Mouse (Mus musculus) left cerebral cortex, adult 2 months (tissue): Measurements from ENCODE around the gene Rps27rt. TPM values are rescaled to one million over a fixed set of nuclear protein-coding genes. Genes with fewer than 3 reads are reported as not detected.

ENCODE experiments used
- DNase-seq, 2 experiments: peaks; one replicate each; pipeline ENCODE4 v3.0.0; 2021 to 2022; ENCODE audit warnings: low spot score in 2 of 2, mixed read lengths in 1 of 2; ENCODE audit errors: extremely low spot score in 1 of 2
- H3K27ac ChIP-seq: fragments of 200-600 bp; 2 replicates; pipeline ENCODE4 v1.8.1; 2022
- H3K4me3 ChIP-seq: fragments of 200-600 bp; 2 replicates; pipeline ENCODE4 v1.8.1; 2022
- CTCF ChIP-seq: fragments of 200-600 bp; IDR thresholded peaks from 2 replicates; pipeline ENCODE4 v1.8.1; 2022; ENCODE audit warnings: antibody characterized with exemption, mild to moderate bottlenecking, moderate library complexity
- intact Hi-C: fragments of 180-260 bp; cut with DNase I; formaldehyde crosslinking; loops from one replicate; pipeline ENCODE4 v1.15.1; 2025
- total RNA-seq, 2 experiments: library from RNA; stranded (reverse); gene quantifications; 2 replicates each; pipeline ENCODE4 v1.2.3; 2021

Rps27rt gene
- total RNA-seq, 2 experiments from 2014 or later = 14.7 to 28.5 TPM

- Histone ChIP-seq H3K4me3 (no peak overlapping the region), H3K27ac (no peak overlapping the region)
- DNase-seq = no peak
- intact Hi-C loops = no loop called here
- no peak for TF ChIP-seq CTCF
Measured at GRCm38 (mm10) chr9:114999771-115000146, 17.2 kb upstream of the Rps27rt start.

- no peak overlapping the region for H3K4me3 ChIP-seq
- H3K27ac ChIP-seq = no peak overlapping the region
- intact Hi-C loops = no loop called here
- no peak for DNase-seq
- no peak for TF ChIP-seq CTCF
Measured at GRCm38 (mm10) chr9:114999010-114999770, 16.7 kb upstream of the Rps27rt start.

GRCm38 (mm10) chr9:114996489-114996888, 13.9 kb upstream of the Rps27rt start:
- Histone ChIP-seq H3K27ac (no peak overlapping the region), H3K4me3 (no peak overlapping the region)
- intact Hi-C loops = no loop called here
- DNase-seq = no peak
- no peak for TF ChIP-seq CTCF

- intact Hi-C loops = no loop called here
- no peak for DNase-seq
- no peak overlapping the region for H3K27ac ChIP-seq
- no peak for TF ChIP-seq CTCF
- H3K4me3 ChIP-seq = no peak overlapping the region
Measured at GRCm38 (mm10) chr9:114995716-114996115, 13.2 kb upstream of the Rps27rt start.

- intact Hi-C loops = no loop called here
- DNase-seq = no peak
- no peak overlapping the region for H3K4me3 ChIP-seq
- no peak overlapping the region for H3K27ac ChIP-seq
- no peak for TF ChIP-seq CTCF
Measured at GRCm38 (mm10) chr9:114995250-114995649, 12.7 kb upstream of the Rps27rt start.

GRCm38 (mm10) chr9:114992528-114992927, 10.0 kb upstream of the Rps27rt start:
- no peak for DNase-seq

GRCm38 (mm10) chr9:114990421-114990820, 7.9 kb upstream of the Rps27rt start:
- no peak for TF ChIP-seq CTCF
- no peak for DNase-seq
- intact Hi-C loops = no loop called here
- H3K27ac ChIP-seq = no peak overlapping the region
- H3K4me3 ChIP-seq = no peak overlapping the region

More at GRCm38 (mm10) chr9:114992528-114992927, 10.0 kb upstream of the Rps27rt start:
- Histone ChIP-seq H3K4me3 (no peak overlapping the region), H3K27ac (no peak overlapping the region)
- TF ChIP-seq CTCF = no peak
- intact Hi-C loops = no loop called here

- DNase-seq = peak in 1 of 2 experiments; percentile 26
- intact Hi-C loops = no loop called here
- TF ChIP-seq CTCF = no peak
- Histone ChIP-seq H3K4me3 (no peak overlapping the region), H3K27ac (peak overlapping the region; percentile 41)
Measured at GRCm38 (mm10) chr9:114988610-114989327, 6.2 kb upstream of the Rps27rt start.

GRCm38 (mm10) chr9:114988029-114988428, 5.5 kb upstream of the Rps27rt start:
- H3K27ac ChIP-seq = no peak overlapping the region
- TF ChIP-seq CTCF = no peak
- DNase-seq = no peak
- H3K4me3 ChIP-seq = no peak overlapping the region
- intact Hi-C loops = no loop called here

GRCm38 (mm10) chr9:114986361-114986760, 3.8 kb upstream of the Rps27rt start:
- intact Hi-C loops = no loop called here
- no peak overlapping the region for H3K4me3 ChIP-seq
- H3K27ac ChIP-seq = no peak overlapping the region
- no peak for DNase-seq
- TF ChIP-seq CTCF = no peak

GRCm38 (mm10) chr9:114985741-114986140, 3.2 kb upstream of the Rps27rt start:
- no peak overlapping the region for H3K27ac ChIP-seq
- TF ChIP-seq CTCF = no peak
- intact Hi-C loops = no loop called here
- no peak overlapping the region for H3K4me3 ChIP-seq
- no peak for DNase-seq

GRCm38 (mm10) chr9:114979969-114980368, 2.6 kb downstream of the Rps27rt start:
- DNase-seq = no peak
- H3K4me3 ChIP-seq = peak overlapping the region; percentile 55
- H3K27ac ChIP-seq = no peak overlapping the region; the same call in 1 of the 2 replicates
- intact Hi-C loops = loop anchor here (5.0 kb wide), 4 partner anchors 42 to 252 kb away; no protein-coding TSS in a partner anchor
- TF ChIP-seq CTCF = no peak
